Mouse (Mus musculus) forebrain, embryonic 14.5 days (tissue): ENCODE results near the gene Synrg. TPM values are rescaled to one million over a fixed set of nuclear protein-coding genes. Genes with fewer than 3 reads are reported as not detected.

Source experiments
- ATAC-seq: fragments of 200-750 bp; cut with Nextera tagmentation; 2 replicates; pipeline ENCODE4 v1.8.0; 2017; ENCODE audit warnings: mild to moderate bottlenecking, moderate library complexity
- DNase-seq: peaks from one replicate; pipeline ENCODE4 v3.0.0-alpha.2; 2015; ENCODE audit warnings: low spot score
- H3K27ac ChIP-seq: fragments of 300-500 bp; sonication (generic); 2 replicates; pipeline ENCODE4 v1.5.1; 2014; ENCODE audit warnings: low read depth, mild to moderate bottlenecking, control low read depth, low read length, moderate library complexity
- H3K27me3 ChIP-seq: fragments of 300-500 bp; sonication (generic); replicated peaks from 2 replicates; pipeline ENCODE4 v1.6.1; 2014; ENCODE audit warnings: low read length, control low read depth, mixed read lengths; ENCODE audit not compliant: control insufficient read depth, insufficient read depth
- H3K36me3 ChIP-seq: fragments of 300-500 bp; sonication (generic); 2 replicates; pipeline ENCODE4 v1.6.1; 2014; ENCODE audit warnings: low read length, control low read depth; ENCODE audit not compliant: control insufficient read depth, insufficient read depth
- H3K4me1 ChIP-seq: fragments of 300-500 bp; sonication (generic); 2 replicates; pipeline ENCODE4 v1.6.1; 2014; ENCODE audit warnings: antibody characterized with exemption, low read length, control low read depth; ENCODE audit not compliant: control insufficient read depth, insufficient read depth
- H3K4me2 ChIP-seq: fragments of 300-500 bp; sonication (generic); 2 replicates; pipeline ENCODE4 v1.6.1; 2014; ENCODE audit warnings: mild to moderate bottlenecking, control low read depth, low read length
- H3K4me3 ChIP-seq: fragments of 300-500 bp; sonication (generic); 2 replicates; pipeline ENCODE4 v1.5.1; 2014; ENCODE audit warnings: low read depth, low read length, control low read depth
- H3K9ac ChIP-seq: fragments of 300-500 bp; sonication (generic); 2 replicates; pipeline ENCODE4 v1.6.1; 2014; ENCODE audit warnings: mild to moderate bottlenecking, low read length, control low read depth, moderate library complexity
- H3K9me3 ChIP-seq: fragments of 300-500 bp; sonication (generic); replicated peaks from 2 replicates; pipeline ENCODE4 v1.6.1; 2016; ENCODE audit warnings: low read length, control low read depth, mixed read lengths; ENCODE audit not compliant: control insufficient read depth
- WGBS: fragments of 180-500 bp; shearing (Covaris S2); extraction: QIAGEN DNeasy Blood & Tissue Kit; methylation state at CpG from one replicate; pipeline ENCODE4 v1.1.7; 2014; 5-methylcytosine and 5-hydroxymethylcytosine counted together
- polyA plus RNA-seq: library from polyadenylated mRNA; unstranded; fragments of >200 nt; fragmentation: Nextera tagmentation; extraction: Ambion mirVana; gene quantifications from 2 replicates; pipeline ENCODE4 v1.2.1, GENCODE M21; 2014

The Synrg gene
- polyA plus RNA-seq, 1 experiment from 2014 or later = 24.3 TPM

DNA sequence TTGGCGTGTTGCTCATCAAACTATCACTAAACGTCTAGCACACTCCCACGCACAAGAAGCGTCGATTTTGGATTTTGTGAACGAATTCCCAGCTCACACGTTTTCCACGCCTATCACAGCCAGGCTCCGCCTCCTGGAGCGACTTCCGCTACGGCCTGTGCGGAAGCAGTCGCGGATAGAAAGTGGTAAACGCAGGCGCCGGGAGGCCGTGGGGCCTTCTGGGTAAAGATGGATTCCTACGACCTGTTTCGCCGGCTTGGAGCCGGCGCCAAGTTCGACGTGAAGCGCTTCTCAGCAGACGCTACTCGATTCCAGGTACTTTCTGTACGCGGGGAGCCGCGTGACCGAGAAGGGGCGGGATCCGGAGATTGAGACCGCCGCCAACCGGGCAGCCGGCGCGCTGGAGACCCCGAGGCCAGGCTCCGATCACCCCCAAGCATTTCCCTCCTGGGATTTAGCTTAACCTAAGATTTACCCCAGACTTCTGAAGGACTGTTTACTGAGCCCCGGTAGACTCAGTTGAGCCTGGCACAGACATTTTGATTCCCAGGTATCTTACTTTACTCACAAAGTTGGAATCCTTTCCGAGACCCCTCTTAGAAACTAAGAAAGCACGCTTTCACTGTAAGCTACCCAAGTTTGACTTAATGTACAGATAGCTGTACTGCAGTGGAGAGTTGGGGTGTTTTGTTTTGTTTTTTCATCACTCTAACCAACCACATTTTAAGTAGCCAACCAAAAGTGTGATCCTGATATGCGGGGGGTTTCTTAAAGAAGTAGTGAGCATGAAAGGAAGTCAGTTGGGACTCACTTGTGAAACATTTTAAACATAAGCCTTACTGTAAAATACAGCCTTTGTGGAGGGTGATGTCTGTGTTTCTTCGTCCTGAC lies 22.0 kb upstream of the Synrg start, which contains the start of gene Ddx52:
Gene Ddx52 (plus strand): TSS at position 113 of the 891 bp plus-strand sequence.
- Histone ChIP-seq H3K9ac (peak within 1 kb of the TSS; percentile 81), H3K27me3 (no peaks in the 10 kb centered on the region; the same call in 1 of the 2 replicates), H3K27ac (peak within 1 kb of the TSS; percentile 27; the same call in 1 of the 2 replicates), H3K4me2 (peak within 1 kb of the TSS; percentile 56), H3K36me3 (peaks cover 33% of the 10 kb centered on the region), H3K4me1 (0 out of 2 replicates have a peak, but pooled peaks cover 6% of the 10 kb centered on the region), H3K4me3 (peak within 1 kb of the TSS; percentile 57), H3K9me3 (no peaks in the 10 kb centered on the region)
- peak; percentile 99 for ATAC-seq
- under 1% methylated on average over 49 of the region's 49 CpGs for WGBS
- peak; percentile 96 for DNase-seq

DNA sequence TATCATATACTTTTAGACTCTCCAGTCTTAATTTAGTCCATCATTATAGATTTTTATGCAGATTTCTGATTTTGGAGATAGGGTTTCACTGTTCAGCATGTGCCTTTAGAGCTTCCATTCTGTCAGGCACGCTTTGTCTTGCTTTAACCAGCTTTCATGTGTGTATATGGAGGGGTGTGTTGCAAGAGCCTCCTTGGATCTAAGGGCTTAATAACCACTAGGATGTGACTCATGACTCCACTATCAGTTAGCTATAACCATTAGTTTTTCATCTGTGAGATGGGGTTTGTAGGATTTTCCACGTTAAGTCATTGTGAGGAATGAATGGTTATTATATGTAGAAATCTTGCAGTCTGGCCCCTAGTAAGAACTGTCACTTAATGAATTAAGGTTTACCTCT lies 7.4 kb upstream of the Synrg start:
- H3K9me3 ChIP-seq = no peaks in the 10 kb centered on the region
- H3K36me3 ChIP-seq = peaks cover 94% of the 10 kb centered on the region
- no peaks in the 10 kb centered on the region for H3K27me3 ChIP-seq
- no peak overlapping the region for H3K27ac ChIP-seq
- no peak for DNase-seq
- H3K4me3 ChIP-seq = no peak overlapping the region
- ATAC-seq = no peak
- no peaks in the 10 kb centered on the region for H3K4me1 ChIP-seq
- no peak overlapping the region for H3K9ac ChIP-seq
- WGBS = 98% methylated on average over 2 of the region's 2 CpGs
- no peak overlapping the region for H3K4me2 ChIP-seq

DNA sequence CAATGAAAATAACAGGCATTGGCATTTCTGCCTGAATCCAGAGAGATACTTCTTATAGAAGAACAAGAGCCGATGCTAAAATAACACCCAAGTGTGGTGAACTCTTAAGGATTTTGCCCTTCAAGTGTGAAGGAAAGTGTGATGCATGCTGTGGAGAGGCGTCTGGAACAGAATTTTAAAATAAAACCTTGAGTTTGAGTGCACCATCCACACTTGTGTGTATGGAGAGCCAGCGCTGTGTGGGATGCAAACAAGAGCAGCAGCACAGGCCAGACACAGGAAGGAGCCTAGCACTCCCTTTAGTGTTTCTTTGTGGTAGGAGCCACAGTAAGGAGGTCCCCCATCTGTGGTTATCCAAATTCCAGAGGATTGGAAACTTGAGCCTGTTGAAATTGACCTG lies 2.2 kb upstream of the Synrg start:
- Histone ChIP-seq H3K4me3 (no peak overlapping the region), H3K4me2 (no peak overlapping the region), H3K36me3 (peaks cover 58% of the 10 kb centered on the region), H3K9ac (no peak overlapping the region), H3K9me3 (no peaks in the 10 kb centered on the region), H3K4me1 (peaks cover 18% of the 10 kb centered on the region), H3K27ac (no peak overlapping the region), H3K27me3 (no peaks in the 10 kb centered on the region)
- WGBS = 92% methylated on average over 3 of the region's 3 CpGs
- no peak for ATAC-seq
- DNase-seq = no peak

DNA sequence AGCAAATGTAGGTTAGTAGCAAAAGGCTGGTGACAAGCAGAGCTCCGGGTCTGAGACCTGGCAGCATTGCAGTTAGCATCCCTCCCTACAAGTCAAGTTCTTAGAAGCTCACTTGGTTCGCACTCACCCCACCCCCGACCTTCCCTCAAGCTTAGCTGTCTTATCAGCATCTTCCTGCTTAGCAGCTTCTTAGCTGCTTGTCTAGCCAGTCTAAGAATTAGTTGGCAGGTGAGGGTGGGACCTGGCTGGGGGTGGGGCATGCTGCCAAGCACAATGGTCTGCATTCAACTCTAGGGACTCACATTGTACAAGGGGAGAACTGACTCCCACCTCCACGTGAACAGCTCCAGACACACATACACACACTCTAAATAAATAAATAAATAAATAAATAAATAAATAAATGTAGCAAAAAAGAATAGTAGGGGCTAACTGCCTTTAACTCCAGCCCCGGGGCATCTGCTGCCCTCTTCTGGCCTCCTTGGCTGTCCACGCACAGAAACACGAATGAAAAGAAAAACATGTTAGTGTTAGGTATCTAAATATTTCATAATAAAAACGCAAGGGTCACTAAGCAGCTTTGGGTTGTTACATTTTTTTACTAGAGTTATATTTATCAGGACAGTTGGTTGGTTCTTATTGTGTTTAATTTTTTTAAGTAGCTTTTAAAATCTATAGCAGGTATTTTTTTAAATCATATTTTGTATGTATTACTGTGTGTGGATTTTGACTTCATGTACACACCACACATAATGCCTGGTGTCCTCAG lies 3.4 kb downstream of the Synrg start:
- Histone ChIP-seq H3K36me3 (peaks cover 22% of the 10 kb centered on the region), H3K9me3 (no peaks in the 10 kb centered on the region), H3K27ac (no peak overlapping the region), H3K4me1 (peaks cover 21% of the 10 kb centered on the region), H3K4me3 (no peak overlapping the region), H3K27me3 (no peaks in the 10 kb centered on the region), H3K4me2 (no peak overlapping the region), H3K9ac (no peak overlapping the region)
- no peak for DNase-seq
- no peak for ATAC-seq
- 55% methylated on average over 8 of the region's 8 CpGs for WGBS

DNA sequence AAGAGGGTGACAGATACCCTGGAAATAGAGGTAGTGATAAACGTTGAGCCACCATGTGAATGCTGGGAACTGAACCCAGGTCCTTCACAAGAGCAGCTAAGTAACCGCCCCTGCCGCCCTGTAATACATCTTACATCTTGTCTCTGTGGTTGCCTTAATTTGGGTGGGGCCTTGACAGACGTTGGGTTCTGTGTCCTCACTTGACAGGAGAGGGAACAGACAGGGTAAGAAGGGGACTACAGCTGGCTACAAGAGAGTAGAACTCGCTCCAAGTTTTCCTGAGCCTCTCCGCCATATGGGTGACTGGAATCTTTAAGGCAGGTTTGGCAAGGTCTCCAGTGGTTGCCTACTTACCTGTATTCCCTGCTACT lies 4.0 kb downstream of the Synrg start:
- ATAC-seq = no peak
- Histone ChIP-seq H3K27me3 (no peaks in the 10 kb centered on the region), H3K4me1 (peaks cover 21% of the 10 kb centered on the region), H3K4me3 (no peak overlapping the region), H3K9ac (no peak overlapping the region), H3K9me3 (no peaks in the 10 kb centered on the region), H3K4me2 (no peak overlapping the region), H3K27ac (no peak overlapping the region), H3K36me3 (peaks cover 22% of the 10 kb centered on the region)
- no peak for DNase-seq
- WGBS = 82% methylated on average over 6 of the region's 6 CpGs

DNA sequence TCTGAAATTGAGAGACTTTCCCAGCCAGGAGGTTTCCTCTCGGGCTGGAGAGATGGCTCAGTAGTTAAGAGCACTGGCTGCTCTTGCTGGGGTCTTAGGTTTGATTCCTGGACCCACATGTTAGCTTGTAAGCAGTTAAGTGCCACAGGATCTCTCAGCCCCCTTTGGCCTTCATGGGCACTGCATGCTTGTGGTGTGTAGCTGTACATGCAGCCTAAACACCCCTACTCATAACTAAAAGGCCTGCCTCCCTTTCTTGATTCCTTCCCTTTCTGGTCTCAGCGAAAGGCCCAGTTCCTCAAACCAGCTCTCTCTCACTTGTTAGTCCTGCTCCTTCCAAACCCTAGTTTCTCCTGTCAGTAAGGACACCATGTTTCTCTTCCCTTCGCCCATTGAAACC lies 4.8 kb downstream of the Synrg start:
- 90% methylated on average over 3 of the region's 3 CpGs for WGBS
- no peak overlapping the region for H3K27ac ChIP-seq
- no peaks in the 10 kb centered on the region for H3K27me3 ChIP-seq
- DNase-seq (no peak), ATAC-seq (no peak)
- peaks cover 21% of the 10 kb centered on the region for H3K4me1 ChIP-seq
- H3K9me3 ChIP-seq = no peaks in the 10 kb centered on the region
- H3K9ac ChIP-seq = no peak overlapping the region
- H3K36me3 ChIP-seq = peaks cover 24% of the 10 kb centered on the region
- H3K4me2 ChIP-seq = no peak overlapping the region
- no peak overlapping the region for H3K4me3 ChIP-seq

DNA sequence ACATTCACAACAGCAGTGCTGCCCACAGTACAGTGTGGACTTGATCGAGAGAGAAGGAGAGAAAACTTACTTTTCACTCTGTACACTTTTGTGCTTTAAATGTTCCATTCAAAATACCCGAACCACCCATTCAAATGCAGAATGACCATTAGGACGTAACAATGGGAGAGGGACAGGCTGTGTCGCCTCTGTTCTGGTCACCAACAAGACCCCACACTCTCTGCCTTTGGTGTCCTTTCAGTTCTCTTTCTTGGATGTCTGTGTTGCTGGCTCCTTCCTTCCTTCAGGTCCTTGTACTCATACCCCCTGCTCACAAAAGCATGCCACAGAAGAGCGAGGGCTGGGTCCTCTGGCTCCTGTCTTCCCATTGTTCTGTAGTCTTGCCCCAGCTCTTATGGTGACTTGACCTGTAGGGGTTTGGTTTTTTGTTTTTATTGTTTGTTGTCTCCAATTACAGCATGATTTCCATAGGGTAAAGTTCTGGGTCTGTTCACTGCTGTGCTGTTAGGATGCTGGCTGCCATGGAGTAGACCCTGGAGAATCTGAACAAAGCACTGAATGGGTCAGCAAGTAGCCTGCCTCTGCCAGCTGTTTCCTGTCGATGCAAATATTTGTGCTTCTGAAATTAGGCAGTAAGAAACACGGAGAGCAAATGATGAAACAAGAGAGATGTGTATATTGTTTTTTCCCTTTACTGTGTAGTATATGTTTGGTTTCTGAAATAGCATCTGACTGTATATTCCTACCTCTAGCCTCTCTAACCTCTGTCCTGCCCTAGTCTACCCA lies 10.5 kb downstream of the Synrg start:
- Histone ChIP-seq H3K4me3 (no peak overlapping the region), H3K9me3 (no peaks in the 10 kb centered on the region), H3K36me3 (peaks cover 68% of the 10 kb centered on the region), H3K27me3 (no peaks in the 10 kb centered on the region), H3K9ac (no peak overlapping the region), H3K4me2 (no peak overlapping the region), H3K27ac (no peak overlapping the region), H3K4me1 (no peaks in the 10 kb centered on the region)
- DNase-seq (no peak), ATAC-seq (no peak)
- WGBS = 46% methylated on average over 7 of the region's 7 CpGs

DNA sequence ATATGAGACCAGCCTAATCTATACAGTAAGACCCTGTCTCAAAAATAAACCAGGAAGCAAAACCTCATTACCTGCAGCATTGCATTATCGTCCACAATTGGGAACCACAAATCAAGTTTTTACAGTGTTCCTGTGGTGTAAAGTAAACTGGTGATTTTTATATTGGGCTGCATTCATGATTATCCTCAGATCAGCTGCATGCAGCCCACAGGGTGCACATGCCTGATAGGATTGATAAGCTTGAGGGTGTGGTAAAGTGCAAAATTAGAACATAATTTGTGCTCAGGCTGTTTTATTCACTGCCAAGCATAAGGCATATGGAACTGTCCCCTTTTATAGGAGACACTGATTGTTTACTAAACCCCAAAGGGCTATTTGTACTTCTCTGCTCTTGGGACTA lies 11.3 kb downstream of the Synrg start:
- H3K27me3 ChIP-seq = no peaks in the 10 kb centered on the region
- WGBS = 92% methylated on average over 1 of the region's 1 CpGs
- H3K9ac ChIP-seq = no peak overlapping the region
- ATAC-seq (no peak), DNase-seq (no peak)
- H3K27ac ChIP-seq = no peak overlapping the region
- peaks cover 76% of the 10 kb centered on the region for H3K36me3 ChIP-seq
- no peaks in the 10 kb centered on the region for H3K4me1 ChIP-seq
- no peaks in the 10 kb centered on the region for H3K9me3 ChIP-seq
- H3K4me3 ChIP-seq = no peak overlapping the region
- no peak overlapping the region for H3K4me2 ChIP-seq
